Mouse (Mus musculus): ENCODE measurements around the gene Wdr17.
"Not testable (repeated sequence)": the region's sequence is repeated elsewhere in the genome, so short reads cannot be mapped to it uniquely, and the experiment has no call there.

Wdr17 gene

GRCm38 (mm10) chr8:54791858-54792698 lies 94.9 kb downstream of the Wdr17 start:
- no peak for DNase-seq (ENCODE audit: low read depth, low spot score)

- no peak for DNase-seq (ENCODE audit: low read depth, low spot score)
Observed at GRCm38 (mm10) chr8:54780134-54780942, 106.6 kb downstream of the Wdr17 start.

GRCm38 (mm10) chr8:54779317-54780133 lies 107.5 kb downstream of the Wdr17 start:
- DNase-seq (ENCODE audit: low read depth, low spot score): no peak

- DNase-seq (ENCODE audit: low read depth, low spot score): no peak
Observed at GRCm38 (mm10) chr8:54777012-54777411, 110.0 kb downstream of the Wdr17 start.

GRCm38 (mm10) chr8:54776241-54776640 lies 110.7 kb downstream of the Wdr17 start:
- DNase-seq (ENCODE audit: low read depth, low spot score): no peak

GRCm38 (mm10) chr8:54757646-54758045 lies 129.3 kb downstream of the Wdr17 start:
- no peak for DNase-seq (ENCODE audit: low read depth, low spot score)

- DNase-seq (ENCODE audit: low read depth, low spot score): peak; percentile 4
Observed at GRCm38 (mm10) chr8:54736660-54737312, 150.2 kb downstream of the Wdr17 start.

- DNase-seq (ENCODE audit: low read depth, low spot score): no peak
Observed at GRCm38 (mm10) chr8:54724668-54725035, 162.3 kb downstream of the Wdr17 start.

- DNase-seq (ENCODE audit: low read depth, low spot score): no peak
Observed at GRCm38 (mm10) chr8:54723976-54724667, 162.9 kb downstream of the Wdr17 start.

- no peak for DNase-seq (ENCODE audit: low read depth, low spot score)
Observed at GRCm38 (mm10) chr8:54718515-54718914, 168.5 kb downstream of the Wdr17 start.

- peak; percentile 61 for DNase-seq (ENCODE audit: low read depth, low spot score)
Observed at GRCm38 (mm10) chr8:54705743-54706142, 181.2 kb downstream of the Wdr17 start.

GRCm38 (mm10) chr8:54671806-54672205 lies 215.2 kb downstream of the Wdr17 start:
- no peak for DNase-seq (ENCODE audit: low read depth, low spot score)

GRCm38 (mm10) chr8:54667756-54668155 lies 219.2 kb downstream of the Wdr17 start:
- no peak for DNase-seq (ENCODE audit: low read depth, low spot score)

- peak; percentile 78 for DNase-seq (ENCODE audit: low read depth, low spot score)
Observed at GRCm38 (mm10) chr8:54660675-54661074, 226.3 kb downstream of the Wdr17 start.

- DNase-seq (ENCODE audit: low read depth, low spot score): peak; percentile 16
Observed at GRCm38 (mm10) chr8:54659703-54660102, 227.3 kb downstream of the Wdr17 start.

- DNase-seq (ENCODE audit: low read depth, low spot score): no peak
Observed at GRCm38 (mm10) chr8:54638634-54639033, 248.3 kb downstream of the Wdr17 start.

GRCm38 (mm10) chr8:54616710-54617109 lies 270.3 kb downstream of the Wdr17 start:
- not testable (repeated sequence) for DNase-seq (ENCODE audit: low read depth, low spot score)

- peak; percentile 96 for DNase-seq (ENCODE audit: low read depth, low spot score)
Observed at GRCm38 (mm10) chr8:54610238-54610637, 276.7 kb downstream of the Wdr17 start.

GRCm38 (mm10) chr8:54609336-54609735 lies 277.6 kb downstream of the Wdr17 start:
- peak; percentile 84 for DNase-seq (ENCODE audit: low read depth, low spot score)

GRCm38 (mm10) chr8:54603440-54603839 lies 283.5 kb downstream of the Wdr17 start:
- DNase-seq (ENCODE audit: low read depth, low spot score): peak; percentile 25
